Mouse (Mus musculus): ENCODE results near the gene S100a11. TPM values are rescaled to one million over a fixed set of nuclear protein-coding genes. Genes with fewer than 3 reads are reported as not detected.

The S100a11 gene
- polyA plus RNA-seq, 1 experiment from 2014 or later = 293 TPM

Other genes with a start within 250 kb of the S100a11 start
- not detected in 2 replicates for gene Flg, start 247.0 kb upstream of the S100a11 start, polyA plus RNA-seq (2016; fragmentation: Nextera tagmentation; extraction: Ambion mirVana)
- gene Hrnr, start 200.7 kb upstream of the S100a11 start, polyA plus RNA-seq (2016; fragmentation: Nextera tagmentation; extraction: Ambion mirVana) = not detected in 2 replicates
- gene Rptn, start 126.8 kb upstream of the S100a11 start, polyA plus RNA-seq (2016; fragmentation: Nextera tagmentation; extraction: Ambion mirVana) = not detected in 2 replicates
- 0.16 and 0.21 TPM in 2 replicates for gene Tchh, start 78.2 kb upstream of the S100a11 start, polyA plus RNA-seq (2016; fragmentation: Nextera tagmentation; extraction: Ambion mirVana)
- gene Tchhl1, start 51.7 kb upstream of the S100a11 start, polyA plus RNA-seq (2016; fragmentation: Nextera tagmentation; extraction: Ambion mirVana) = not detected in 2 replicates
- gene S100a10, start 34.6 kb downstream of the S100a11 start, polyA plus RNA-seq (2016; fragmentation: Nextera tagmentation; extraction: Ambion mirVana) = 74.9 and 78.4 TPM in 2 replicates
- not detected in 2 replicates for gene Tdpoz2, start 132.2 kb downstream of the S100a11 start, polyA plus RNA-seq (2016; fragmentation: Nextera tagmentation; extraction: Ambion mirVana)
- not detected in 2 replicates for gene Tdpoz1, start 155.8 kb downstream of the S100a11 start, polyA plus RNA-seq (2016; fragmentation: Nextera tagmentation; extraction: Ambion mirVana)
- gene Gm37596, start 172.6 kb downstream of the S100a11 start, polyA plus RNA-seq (2016; fragmentation: Nextera tagmentation; extraction: Ambion mirVana) = not detected in 2 replicates